Mouse (Mus musculus) liver, embryonic 12.5 days (tissue): Measurements from ENCODE around the gene Rps6kc1. TPM values are rescaled to one million over a fixed set of nuclear protein-coding genes. Genes with fewer than 3 reads are reported as not detected.

Source experiments
- ATAC-seq: fragments of 200-750 bp; cut with Nextera tagmentation; 2 replicates; pipeline ENCODE4 v1.8.0; 2017; ENCODE audit warnings: moderate number of reproducible peaks, mild to moderate bottlenecking, moderate library complexity
- H3K27ac ChIP-seq: fragments of 300-500 bp; sonication (generic); 2 replicates; pipeline ENCODE4 v1.5.1; 2016; ENCODE audit warnings: mild to moderate bottlenecking
- H3K27me3 ChIP-seq: fragments of 300-500 bp; sonication (generic); replicated peaks from 2 replicates; pipeline ENCODE4 v1.6.1; 2016; ENCODE audit warnings: mild to moderate bottlenecking, moderate library complexity
- H3K36me3 ChIP-seq: fragments of 300-500 bp; sonication (generic); 2 replicates; pipeline ENCODE4 v1.6.1; 2016; ENCODE audit warnings: mild to moderate bottlenecking, moderate library complexity
- H3K4me1 ChIP-seq: fragments of 300-500 bp; sonication (generic); 2 replicates; pipeline ENCODE4 v1.6.1; 2016
- H3K4me2 ChIP-seq: fragments of 300-500 bp; sonication (generic); 2 replicates; pipeline ENCODE4 v1.6.1; 2016; ENCODE audit warnings: mild to moderate bottlenecking, moderate library complexity
- H3K4me3 ChIP-seq: fragments of 300-500 bp; sonication (generic); 2 replicates; pipeline ENCODE4 v1.5.1; 2016; ENCODE audit warnings: mild to moderate bottlenecking, moderate library complexity
- H3K9ac ChIP-seq: fragments of 300-500 bp; sonication (generic); 2 replicates; pipeline ENCODE4 v1.6.1; 2016; ENCODE audit warnings: mild to moderate bottlenecking, moderate library complexity
- H3K9me3 ChIP-seq: fragments of 300-500 bp; sonication (generic); replicated peaks from 2 replicates; pipeline ENCODE4 v1.6.1; 2016; ENCODE audit warnings: mild to moderate bottlenecking, moderate library complexity
- WGBS: fragments of 180-500 bp; shearing (Covaris S2); methylation state at CpG from one replicate; pipeline ENCODE4 v1.1.7; 2016; ENCODE audit not compliant: insufficient replicate concordance; 5-methylcytosine and 5-hydroxymethylcytosine counted together
- polyA plus RNA-seq: library from polyadenylated mRNA; unstranded; fragments of >200 nt; fragmentation: Nextera tagmentation; extraction: Ambion mirVana; gene quantifications from 2 replicates; pipeline ENCODE4 v1.2.1, GENCODE M21; 2016

Rps6kc1 gene
- polyA plus RNA-seq, 1 experiment from 2014 or later = 5.7 TPM

- Histone ChIP-seq H3K27ac (no peak overlapping the region), H3K27me3 (no peaks in the 10 kb centered on the region), H3K9me3 (no peaks in the 10 kb centered on the region), H3K4me2 (no peak overlapping the region), H3K4me3 (no peak overlapping the region), H3K9ac (no peak overlapping the region), H3K36me3 (no peaks in the 10 kb centered on the region), H3K4me1 (no peaks in the 10 kb centered on the region)
- 0 out of 2 replicates have a peak, but pooled peaks have one; percentile 2 for ATAC-seq
- WGBS = 75% methylated on average over 4 of the region's 4 CpGs
These were observed 249.8 kb downstream of the Rps6kc1 start for GRCm38 (mm10) chr1:190661764-190662163.

- Histone ChIP-seq H3K4me3 (no peak overlapping the region), H3K9ac (no peak overlapping the region), H3K36me3 (no peaks in the 10 kb centered on the region), H3K9me3 (no peaks in the 10 kb centered on the region), H3K27me3 (no peaks in the 10 kb centered on the region), H3K27ac (no peak overlapping the region), H3K4me1 (no peaks in the 10 kb centered on the region), H3K4me2 (no peak overlapping the region)
- 79% methylated on average over 15 of the region's 15 CpGs for WGBS
- 0 out of 2 replicates have a peak, but pooled peaks have one; percentile 4 for ATAC-seq
These were observed 250.3 kb downstream of the Rps6kc1 start for GRCm38 (mm10) chr1:190661249-190661648.

GRCm38 (mm10) chr1:190659722-190660502 lies 251.7 kb downstream of the Rps6kc1 start:
- Histone ChIP-seq H3K4me2 (no peak overlapping the region), H3K27ac (no peak overlapping the region), H3K36me3 (no peaks in the 10 kb centered on the region), H3K9me3 (no peaks in the 10 kb centered on the region), H3K4me3 (no peak overlapping the region), H3K9ac (no peak overlapping the region), H3K27me3 (no peaks in the 10 kb centered on the region), H3K4me1 (no peaks in the 10 kb centered on the region)
- WGBS = 64% methylated on average over 17 of the region's 17 CpGs
- no peak for ATAC-seq

- Histone ChIP-seq H3K4me1 (no peaks in the 10 kb centered on the region), H3K4me3 (no peak overlapping the region), H3K27me3 (no peaks in the 10 kb centered on the region), H3K9me3 (no peaks in the 10 kb centered on the region), H3K4me2 (no peak overlapping the region), H3K9ac (no peak overlapping the region), H3K27ac (no peak overlapping the region), H3K36me3 (no peaks in the 10 kb centered on the region)
- WGBS = 75% methylated on average over 13 of the region's 13 CpGs
- ATAC-seq = no peak
These were observed 253.3 kb downstream of the Rps6kc1 start for GRCm38 (mm10) chr1:190658266-190658665.

- ATAC-seq = no peak
- H3K36me3 ChIP-seq = no peaks in the 10 kb centered on the region
- H3K9ac ChIP-seq = no peak overlapping the region
- no peaks in the 10 kb centered on the region for H3K4me1 ChIP-seq
- no peak overlapping the region for H3K4me3 ChIP-seq
- no peak overlapping the region for H3K27ac ChIP-seq
- no peak overlapping the region for H3K4me2 ChIP-seq
- WGBS = 70% methylated on average over 9 of the region's 9 CpGs
- no peaks in the 10 kb centered on the region for H3K9me3 ChIP-seq
- no peaks in the 10 kb centered on the region for H3K27me3 ChIP-seq
These were observed 255.5 kb downstream of the Rps6kc1 start for GRCm38 (mm10) chr1:190656089-190656488.

GRCm38 (mm10) chr1:190655651-190656050 lies 255.9 kb downstream of the Rps6kc1 start:
- 80% methylated on average over 7 of the region's 7 CpGs for WGBS
- ATAC-seq = no peak

GRCm38 (mm10) chr1:190655081-190655480 lies 256.5 kb downstream of the Rps6kc1 start:
- Histone ChIP-seq H3K27me3 (no peaks in the 10 kb centered on the region), H3K9ac (no peak overlapping the region), H3K4me1 (no peaks in the 10 kb centered on the region), H3K4me2 (no peak overlapping the region), H3K27ac (no peak overlapping the region), H3K4me3 (no peak overlapping the region), H3K9me3 (no peaks in the 10 kb centered on the region), H3K36me3 (no peaks in the 10 kb centered on the region)
- ATAC-seq = no peak
- 79% methylated on average over 7 of the region's 7 CpGs for WGBS

More at GRCm38 (mm10) chr1:190655651-190656050, 255.9 kb downstream of the Rps6kc1 start:
- Histone ChIP-seq H3K4me3 (no peak overlapping the region), H3K4me1 (no peaks in the 10 kb centered on the region), H3K36me3 (no peaks in the 10 kb centered on the region), H3K9me3 (no peaks in the 10 kb centered on the region), H3K9ac (no peak overlapping the region), H3K4me2 (no peak overlapping the region), H3K27me3 (no peaks in the 10 kb centered on the region), H3K27ac (no peak overlapping the region)

GRCm38 (mm10) chr1:190654694-190655001 lies 256.9 kb downstream of the Rps6kc1 start:
- Histone ChIP-seq H3K9ac (no peak overlapping the region), H3K27ac (no peak overlapping the region), H3K9me3 (no peaks in the 10 kb centered on the region), H3K36me3 (no peaks in the 10 kb centered on the region), H3K4me1 (no peaks in the 10 kb centered on the region), H3K4me3 (no peak overlapping the region), H3K4me2 (no peak overlapping the region), H3K27me3 (no peaks in the 10 kb centered on the region)
- no peak for ATAC-seq
- WGBS = 67% methylated on average over 6 of the region's 6 CpGs

GRCm38 (mm10) chr1:190653989-190654693 lies 257.4 kb downstream of the Rps6kc1 start:
- no peak overlapping the region for H3K4me3 ChIP-seq

GRCm38 (mm10) chr1:190653081-190653480 lies 258.5 kb downstream of the Rps6kc1 start:
- Histone ChIP-seq H3K4me1 (no peaks in the 10 kb centered on the region), H3K4me3 (no peak overlapping the region), H3K27me3 (no peaks in the 10 kb centered on the region), H3K9me3 (no peaks in the 10 kb centered on the region), H3K4me2 (no peak overlapping the region), H3K9ac (no peak overlapping the region), H3K27ac (no peak overlapping the region), H3K36me3 (no peaks in the 10 kb centered on the region)
- 79% methylated on average over 6 of the region's 6 CpGs for WGBS
- ATAC-seq = no peak; the same call in 1 of the 2 replicates

More at GRCm38 (mm10) chr1:190653989-190654693, 257.4 kb downstream of the Rps6kc1 start:
- Histone ChIP-seq H3K36me3 (no peaks in the 10 kb centered on the region), H3K27ac (no peak overlapping the region), H3K4me2 (no peak overlapping the region), H3K9ac (no peak overlapping the region), H3K4me1 (no peaks in the 10 kb centered on the region), H3K27me3 (no peaks in the 10 kb centered on the region), H3K9me3 (no peaks in the 10 kb centered on the region)
- WGBS = 76% methylated on average over 20 of the region's 20 CpGs
- ATAC-seq = no peak
